ENCODE assay signal across 16 mouse cellular contexts in the genomic region with DNA sequence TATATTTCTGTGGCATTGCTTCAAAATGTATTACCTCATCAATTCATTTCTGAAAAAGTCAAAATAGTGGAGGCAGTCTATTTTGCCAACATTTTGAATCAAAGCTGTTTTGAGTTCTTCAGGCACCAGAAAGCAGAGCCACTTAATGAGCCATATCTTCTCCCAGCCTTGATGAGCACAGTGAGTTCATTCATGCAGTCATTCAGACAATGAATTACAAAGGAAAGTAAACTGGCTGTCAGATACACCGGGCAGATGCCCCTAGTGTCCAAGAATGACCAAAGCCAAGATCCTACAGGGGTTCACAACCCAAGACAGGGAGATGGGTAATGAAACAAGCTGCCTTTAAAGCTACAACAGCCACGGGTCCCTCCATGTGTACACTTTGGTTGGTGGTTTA.
"Had no signal": no experiment of that assay in that cellular context is flagged by ENCODE, and none has a peak within 500 bp of the region (broad histone marks: within the 10 kb centered on the region; RNA-seq: fewer than 3 reads in every experiment).

No protein-coding gene starts in this region.

- H3K4me1 ChIP-seq: liver, embryonic 13.5 days; midbrain, embryonic 15.5 days; neural tube, embryonic 12.5 days; neural tube, embryonic 15.5 days had no signal

- H3K27me3 ChIP-seq: liver, embryonic 13.5 days; midbrain, embryonic 12.5 days; midbrain, embryonic 15.5 days; neural tube, embryonic 12.5 days; neural tube, embryonic 15.5 days had no signal

- H3K4me2 ChIP-seq: liver, embryonic 13.5 days; midbrain, embryonic 12.5 days; midbrain, embryonic 15.5 days; neural tube, embryonic 12.5 days; neural tube, embryonic 15.5 days had no signal

- H3K9me3 ChIP-seq: liver, embryonic 13.5 days; midbrain, embryonic 12.5 days; midbrain, embryonic 15.5 days; neural tube, embryonic 12.5 days; neural tube, embryonic 15.5 days had no signal

- H3K27ac ChIP-seq: left cerebral cortex, adult 2 months; liver, embryonic 13.5 days; midbrain, embryonic 12.5 days; midbrain, embryonic 15.5 days; neural tube, embryonic 12.5 days; neural tube, embryonic 15.5 days; stomach, postnatal 0 days had no signal

- ATAC-seq: intestine, postnatal 0 days; midbrain, embryonic 15.5 days had no signal

- H3K36me3 ChIP-seq: liver, embryonic 13.5 days; midbrain, embryonic 12.5 days; midbrain, embryonic 15.5 days; neural tube, embryonic 12.5 days; neural tube, embryonic 15.5 days had no signal

- DNase-seq: kidney, postnatal 36 days; layer of hippocampus, postnatal 36 days; liver, embryonic 13.5 days; lung, adult 2 months; lung, postnatal 14 days; lung, postnatal 4 days; right cerebral cortex, postnatal 14 days; right cerebral cortex, postnatal 4 days; thymus, postnatal 25 days had no signal

- H3K9ac ChIP-seq: liver, embryonic 13.5 days; midbrain, embryonic 12.5 days; midbrain, embryonic 15.5 days; neural tube, embryonic 12.5 days; neural tube, embryonic 15.5 days had no signal

- H3K4me3 ChIP-seq: left cerebral cortex, adult 2 months; liver, embryonic 13.5 days; midbrain, embryonic 12.5 days; midbrain, embryonic 15.5 days; neural tube, embryonic 12.5 days; neural tube, embryonic 15.5 days had no signal
